Mouse (Mus musculus) embryonic fibroblast, embryonic 13.5 days (primary cell): ENCODE results near the gene Rbbp6. TPM values are rescaled to one million over a fixed set of nuclear protein-coding genes. Genes with fewer than 3 reads are reported as not detected.

ENCODE experiments used
- H3K27ac ChIP-seq: 2 replicates; pipeline ENCODE4 v1.5.1; 2012; ENCODE audit warnings: low read length, control low read depth, inconsistent platforms; ENCODE audit not compliant: insufficient read depth
- H3K4me1 ChIP-seq: 2 replicates; pipeline ENCODE4 v1.6.1; 2011; ENCODE audit warnings: low read length; ENCODE audit not compliant: control insufficient read depth, insufficient read depth
- H3K4me3 ChIP-seq: 2 replicates; pipeline ENCODE4 v1.5.1; 2011; ENCODE audit warnings: mild to moderate bottlenecking, control low read depth, low read length; ENCODE audit not compliant: insufficient read depth
- CTCF ChIP-seq: IDR thresholded peaks from 2 replicates; pipeline ENCODE4 v1.5.1; 2011; ENCODE audit warnings: mild to moderate bottlenecking, control low read depth, low read length, moderate library complexity, borderline replicate concordance; ENCODE audit not compliant: insufficient read depth
- POLR2A ChIP-seq: IDR thresholded peaks from 2 replicates; pipeline ENCODE4 v1.6.1; 2011; ENCODE audit warnings: low read depth, mild to moderate bottlenecking, control low read depth, low read length, moderate library complexity
- polyA plus RNA-seq: library from polyadenylated mRNA; stranded (reverse); fragments of >200 nt; gene quantifications from 2 replicates; pipeline ENCODE4 v1.2.4, GENCODE M21; 2011; ENCODE audit warnings: low read depth; ENCODE audit not compliant: missing spikeins, insufficient read length

Gene Rbbp6
- polyA plus RNA-seq, 1 experiment: 69.6 TPM

DNA sequence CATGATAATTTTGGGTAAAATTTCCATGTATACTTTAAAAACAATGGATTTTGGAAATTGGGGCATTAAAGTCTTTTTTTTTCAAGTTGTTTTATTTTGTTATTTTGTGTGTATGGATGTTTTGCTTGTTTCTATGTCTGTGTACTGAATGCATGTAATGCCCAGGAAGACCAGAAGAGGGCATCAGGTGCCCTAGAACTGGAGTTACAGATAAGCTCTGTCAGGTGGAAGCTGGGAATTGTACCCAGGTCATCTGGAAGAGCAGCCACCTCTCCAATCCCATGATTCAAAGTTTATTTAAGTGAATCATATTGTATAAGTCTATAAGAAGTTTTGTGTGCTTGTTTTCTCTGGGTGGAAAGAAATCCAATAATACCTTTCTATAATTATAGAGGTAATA, 73.8 kb downstream of the Rbbp6 start:
- no peaks in the 10 kb centered on the region for H3K4me1 ChIP-seq
- H3K4me3 ChIP-seq: no peak overlapping the region
- H3K27ac ChIP-seq: no peak overlapping the region
- TF ChIP-seq POLR2A: no peak
- no peak for TF ChIP-seq CTCF

DNA sequence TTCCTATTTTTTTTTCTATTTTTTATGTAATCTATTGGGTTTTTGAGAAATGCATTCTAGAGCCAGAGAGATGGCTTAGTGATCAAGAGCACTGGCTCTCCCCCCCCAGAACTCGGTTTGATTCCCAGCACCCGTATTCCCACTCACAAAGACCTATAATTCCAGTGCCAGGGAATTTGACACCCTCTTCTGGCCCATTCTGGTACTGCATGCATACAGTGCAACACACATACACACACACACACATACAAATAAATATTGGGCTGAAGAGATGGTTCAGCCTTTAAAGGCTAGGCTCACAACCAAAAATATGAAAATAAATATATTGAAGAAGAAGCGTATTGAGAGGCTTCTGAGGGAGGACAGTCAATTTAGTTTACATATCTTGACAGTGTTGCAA, 79.7 kb downstream of the Rbbp6 start:
- TF ChIP-seq POLR2A (no peak), CTCF (no peak)
- Histone ChIP-seq H3K27ac (no peak overlapping the region), H3K4me1 (no peaks in the 10 kb centered on the region), H3K4me3 (no peak overlapping the region)

DNA sequence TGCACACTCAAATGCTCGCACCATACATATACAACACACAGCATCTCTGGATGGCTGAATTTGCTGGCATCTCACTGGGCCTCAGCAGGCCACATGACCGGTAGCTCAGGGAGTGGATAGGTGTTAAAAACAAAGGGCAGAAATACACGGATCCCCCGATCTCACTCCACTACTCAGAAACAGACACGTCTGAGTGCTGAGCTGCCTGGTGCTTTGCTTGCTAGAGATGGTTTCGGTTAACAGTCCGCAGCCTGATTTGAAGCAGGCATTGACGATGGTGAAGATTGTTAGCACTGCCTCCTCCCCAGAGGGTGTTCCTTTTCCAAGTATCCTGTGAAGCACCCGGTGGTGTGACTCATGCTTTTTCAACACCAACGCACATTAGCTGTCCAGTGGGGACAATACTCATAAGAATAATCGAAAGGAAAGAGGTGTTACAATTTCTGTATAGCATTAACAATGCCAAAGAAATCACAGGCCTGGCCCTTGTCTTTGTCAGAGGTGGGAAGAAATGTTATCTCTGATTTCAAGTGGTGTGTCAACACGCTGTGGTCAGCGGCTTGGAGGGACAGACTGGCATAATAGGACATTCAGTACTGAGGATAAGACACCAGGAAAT, 81.1 kb downstream of the Rbbp6 start:
- TF ChIP-seq CTCF (no peak), POLR2A (no peak)
- Histone ChIP-seq H3K4me1 (no peaks in the 10 kb centered on the region), H3K27ac (no peak overlapping the region), H3K4me3 (no peak overlapping the region)

Other genes with a start within 250 kb of the Rbbp6 start
- gene Tnrc6a, start 158.2 kb downstream of the Rbbp6 start, polyA plus RNA-seq: 62.1 and 77.1 TPM in 2 replicates
- gene Slc5a11, start 249.1 kb downstream of the Rbbp6 start, polyA plus RNA-seq: not detected in 2 replicates